Mouse (Mus musculus): ENCODE measurements around the gene Olfr57.
"Not testable (repeated sequence)": the region's sequence is repeated elsewhere in the genome, so short reads cannot be mapped to it uniquely, and the experiment has no call there.

The Olfr57 gene

GRCm38 (mm10) chr10:79028441-79028840 lies at the start of gene Olfr57:
TSS of gene Olfr57 (plus strand) at chr10:79028741.
- no peak for DNase-seq (ENCODE audit: inconsistent age in 2 of 2, low spot score in 1 of 2)

DNA sequence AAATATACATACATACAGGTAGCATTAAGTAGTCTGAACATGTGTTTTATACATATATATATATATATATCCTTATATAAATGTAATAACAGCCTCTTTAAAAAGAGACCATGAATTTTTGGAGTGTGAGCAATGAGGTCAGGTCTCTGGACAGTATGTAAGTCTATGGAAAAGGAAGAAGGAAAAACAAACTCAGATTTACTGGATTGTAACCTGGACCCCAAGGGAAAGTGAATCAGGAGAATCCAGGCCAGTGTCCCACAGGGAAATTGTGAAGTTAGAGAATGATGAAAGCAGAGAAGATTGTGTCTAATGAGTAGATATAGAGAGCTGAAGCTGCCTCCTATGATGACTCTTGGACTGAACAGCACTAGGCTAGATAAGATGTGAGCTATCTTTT lies 47.8 kb upstream of the Olfr57 start, which contains the start of gene Olfr1352:
TSS of gene Olfr1352 (plus strand) at position 301 of the 400 bp plus-strand sequence.
- no peak for DNase-seq (ENCODE audit: inconsistent age in 2 of 2, low spot score in 1 of 2)

- no peak for DNase-seq (ENCODE audit: inconsistent age in 2 of 2, low spot score in 1 of 2)
These were observed 16.4 kb upstream of the Olfr57 start, which contains the start of gene Olfr1351 for GRCm38 (mm10) chr10:79012172-79012571. TSS of gene Olfr1351 (plus strand) at chr10:79012472.

DNA sequence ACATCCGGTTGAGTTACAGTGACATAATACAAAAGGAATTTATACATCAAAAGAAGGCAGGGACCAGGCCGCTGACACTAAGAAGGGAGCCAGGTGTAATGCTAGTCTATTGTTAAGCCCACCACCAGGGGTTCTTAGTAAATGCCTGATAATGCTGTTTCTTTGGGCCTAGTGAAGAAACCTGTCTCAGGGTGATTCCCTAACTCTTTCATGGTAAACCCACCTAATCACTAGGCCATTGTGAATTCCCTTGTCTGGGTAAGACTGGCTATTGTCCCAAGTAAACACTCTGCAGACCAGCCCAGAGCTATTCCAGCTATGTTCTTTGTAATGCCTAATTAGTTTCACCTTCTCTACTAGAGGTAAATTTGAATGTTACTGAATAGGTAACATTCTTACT lies 13.9 kb downstream of the Olfr57 start:
- not testable (repeated sequence) for DNase-seq (ENCODE audit: inconsistent age in 2 of 2, low spot score in 1 of 2)

GRCm38 (mm10) chr10:79057370-79057769 lies 28.8 kb downstream of the Olfr57 start:
- not testable (repeated sequence) for DNase-seq (ENCODE audit: inconsistent age in 2 of 2, low spot score in 1 of 2)
